Mouse (Mus musculus): ENCODE data around the gene Tmc3.

GRCm38 (mm10) chr7:83661763-83662162 lies 77.0 kb downstream of the Tmc3 start:
- TF ChIP-seq CTCF (IDR thresholded peaks at IDR 0.05 in 2 of 3, conservative IDR thresholded peaks at IDR 0.05 in 1 of 3; ENCODE audit: control insufficient read depth in 1 of 3, insufficient read depth in 1 of 3, low read depth in 2 of 3, low read length in 3 of 3, poor library complexity in 1 of 3, severe bottlenecking in 1 of 3) (no peak), USF1 (IDR thresholded peaks at IDR 0.05; ENCODE audit: low read depth, low read length) (no peak), BHLHE40 (IDR thresholded peaks at IDR 0.05; ENCODE audit: borderline replicate concordance, low read depth, low read length) (no peak), POLR2A (IDR thresholded peaks at IDR 0.05; ENCODE audit: control insufficient read depth in 1 of 2, insufficient read depth in 1 of 2, low read depth in 1 of 2, low read length in 2 of 2, poor library complexity in 1 of 2) (no peak), CHD1 (IDR thresholded peaks at IDR 0.05; ENCODE audit: low read depth, low read length) (no peak), SMC3 (IDR thresholded peaks at IDR 0.05; ENCODE audit: low read depth, low read length) (no peak), POLR2AphosphoS2 (IDR thresholded peaks at IDR 0.05; ENCODE audit: low read length) (no peak), RAD21 (IDR thresholded peaks at IDR 0.05; ENCODE audit: low read depth, low read length) (no peak), E2F4 (IDR thresholded peaks at IDR 0.05; ENCODE audit: borderline replicate concordance, low read depth, low read length) (no peak), ZNF384 (IDR thresholded peaks at IDR 0.05; ENCODE audit: low read depth, low read length) (no peak)

Data from MEL (cell line).